Mouse (Mus musculus) lung, embryonic 14.5 days (tissue): ENCODE results near the gene Fbxo28. TPM values are rescaled to one million over a fixed set of nuclear protein-coding genes. Genes with fewer than 3 reads are reported as not detected.

Experiments used
- ATAC-seq: fragments of 200-750 bp; cut with Nextera tagmentation; 2 replicates; pipeline ENCODE4 v1.8.0; 2017; ENCODE audit warnings: mild to moderate bottlenecking, moderate TSS enrichment, moderate library complexity; ENCODE audit not compliant: insufficient read depth
- DNase-seq: peaks from one replicate; pipeline ENCODE4 v3.0.0-alpha.2; 2015
- H3K27ac ChIP-seq: fragments of 300-500 bp; sonication (generic); 2 replicates; pipeline ENCODE4 v1.5.1; 2014; ENCODE audit warnings: low read depth, mild to moderate bottlenecking, moderate library complexity
- H3K27me3 ChIP-seq: fragments of 300-500 bp; sonication (generic); 2 replicates; pipeline ENCODE4 v1.6.1; 2014; ENCODE audit warnings: low read length, control low read depth; ENCODE audit not compliant: insufficient read depth
- H3K36me3 ChIP-seq: fragments of 300-500 bp; sonication (generic); 2 replicates; pipeline ENCODE4 v1.6.1; 2014; ENCODE audit warnings: control low read depth; ENCODE audit not compliant: insufficient read depth
- H3K4me1 ChIP-seq: fragments of 300-500 bp; sonication (generic); 2 replicates; pipeline ENCODE4 v1.6.1; 2014; ENCODE audit warnings: antibody characterized with exemption, control low read depth; ENCODE audit not compliant: insufficient read depth
- H3K4me2 ChIP-seq: fragments of 300-500 bp; sonication (generic); 2 replicates; pipeline ENCODE4 v1.6.1; 2014; ENCODE audit warnings: mild to moderate bottlenecking
- H3K4me3 ChIP-seq: fragments of 300-500 bp; sonication (generic); 2 replicates; pipeline ENCODE4 v1.5.1; 2014; ENCODE audit warnings: low read depth, low read length
- H3K9ac ChIP-seq: fragments of 300-500 bp; sonication (generic); 2 replicates; pipeline ENCODE4 v1.6.1; 2014
- H3K9me3 ChIP-seq: fragments of 300-500 bp; sonication (generic); 2 replicates; pipeline ENCODE4 v1.6.1; 2016; ENCODE audit warnings: low read depth, low read length, control low read depth
- CTCF ChIP-seq: IDR thresholded peaks from 2 replicates; pipeline ENCODE4 v1.5.1; 2016; ENCODE audit warnings: antibody characterized with exemption, low read depth
- WGBS: fragments of 180-500 bp; shearing (Covaris S2); extraction: QIAGEN DNeasy Blood & Tissue Kit; methylation state at CpG from one replicate; pipeline ENCODE4 v1.1.7; 2014; 5-methylcytosine and 5-hydroxymethylcytosine counted together
- polyA plus RNA-seq: library from polyadenylated mRNA; unstranded; fragments of >200 nt; fragmentation: Nextera tagmentation; extraction: Ambion mirVana; gene quantifications from 2 replicates; pipeline ENCODE4 v1.2.1, GENCODE M21; 2014

Fbxo28 gene
- polyA plus RNA-seq, 1 experiment from 2014 or later = 23.1 TPM

DNA sequence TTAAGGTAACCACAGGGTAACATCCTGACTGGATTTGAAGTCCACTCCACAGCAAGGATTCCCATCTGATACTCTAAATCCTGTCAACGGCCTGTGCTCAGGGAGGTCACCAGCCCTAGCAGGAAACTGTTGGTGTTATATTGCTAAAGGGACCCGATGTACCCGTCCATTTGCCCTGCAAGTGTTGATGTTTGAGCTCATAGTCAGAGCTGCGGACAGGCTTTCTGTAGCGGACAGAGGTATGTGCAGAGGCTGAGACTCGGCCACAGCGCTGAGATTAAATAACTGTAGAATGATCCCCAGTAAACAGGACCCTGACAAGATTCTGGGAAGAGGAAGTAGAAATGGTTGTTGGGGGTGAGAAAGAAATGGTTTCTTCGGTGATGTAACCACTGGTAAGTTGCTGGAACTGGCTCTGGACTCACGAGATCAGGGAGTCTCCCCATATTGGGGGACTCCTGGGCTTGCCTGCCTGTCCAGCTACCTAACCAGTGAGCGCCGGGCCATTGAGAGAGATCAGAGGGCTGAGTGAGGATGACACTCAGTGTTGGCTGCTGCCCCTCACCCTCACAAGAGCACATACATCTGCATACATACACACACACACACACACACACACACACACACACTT lies 36.9 kb upstream of the Fbxo28 start:
- H3K4me3 ChIP-seq = no peak overlapping the region
- H3K4me1 ChIP-seq = no peaks in the 10 kb centered on the region
- no peak for ATAC-seq
- no peaks in the 10 kb centered on the region for H3K36me3 ChIP-seq
- H3K4me2 ChIP-seq = no peak overlapping the region
- no peak for DNase-seq
- no peak overlapping the region for H3K27ac ChIP-seq
- WGBS = 59% methylated on average over 11 of the region's 11 CpGs
- no peaks in the 10 kb centered on the region for H3K27me3 ChIP-seq
- no peak overlapping the region for H3K9ac ChIP-seq
- TF ChIP-seq CTCF = no peak
- no peaks in the 10 kb centered on the region for H3K9me3 ChIP-seq

- H3K27me3 ChIP-seq = no peaks in the 10 kb centered on the region
- WGBS = 79% methylated on average over 6 of the region's 6 CpGs
- H3K27ac ChIP-seq = no peak overlapping the region
- no peaks in the 10 kb centered on the region for H3K4me1 ChIP-seq
- TF ChIP-seq CTCF = no peak
- H3K4me3 ChIP-seq = no peak overlapping the region
- no peak overlapping the region for H3K4me2 ChIP-seq
- ATAC-seq (no peak), DNase-seq (no peak)
- no peaks in the 10 kb centered on the region for H3K36me3 ChIP-seq
- no peak overlapping the region for H3K9ac ChIP-seq
- no peaks in the 10 kb centered on the region for H3K9me3 ChIP-seq
Measured at GRCm38 (mm10) chr1:182377519-182377918, 36.1 kb upstream of the Fbxo28 start.

- no peak for DNase-seq
- Histone ChIP-seq H3K9me3 (no peaks in the 10 kb centered on the region), H3K9ac (no peak overlapping the region), H3K4me1 (no peaks in the 10 kb centered on the region), H3K36me3 (no peaks in the 10 kb centered on the region), H3K27me3 (no peaks in the 10 kb centered on the region), H3K4me3 (no peak overlapping the region), H3K4me2 (no peak overlapping the region), H3K27ac (no peak overlapping the region)
- ATAC-seq = no peak
- no peak for TF ChIP-seq CTCF
- 90% methylated on average over 7 of the region's 7 CpGs for WGBS
Measured at GRCm38 (mm10) chr1:182376826-182377225, 35.4 kb upstream of the Fbxo28 start.

DNA sequence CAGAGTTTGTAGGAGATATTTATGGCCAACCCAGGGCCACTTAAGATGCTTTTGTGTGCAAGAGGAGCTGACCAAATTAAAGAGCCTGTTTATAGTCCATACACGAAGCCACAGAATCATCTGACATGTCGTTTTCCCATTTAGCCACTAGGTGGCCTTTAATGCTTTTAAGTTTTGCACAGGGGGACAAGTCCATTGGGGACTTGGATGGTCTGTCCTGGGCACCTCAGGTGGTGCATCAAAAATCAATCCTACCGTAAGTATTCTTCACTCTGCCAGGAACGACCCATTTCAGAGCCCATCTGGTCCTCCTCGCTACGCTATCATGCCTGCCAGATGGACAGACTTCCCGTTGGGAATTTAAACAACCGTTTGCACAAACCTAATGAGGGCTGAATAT lies 34.8 kb upstream of the Fbxo28 start:
- TF ChIP-seq CTCF = peak; percentile 79
- H3K9ac ChIP-seq = no peak overlapping the region
- no peaks in the 10 kb centered on the region for H3K36me3 ChIP-seq
- no peaks in the 10 kb centered on the region for H3K4me1 ChIP-seq
- H3K4me2 ChIP-seq = no peak overlapping the region
- ATAC-seq (peak; percentile 38; the same call in 1 of the 2 replicates), DNase-seq (peak; percentile 91)
- H3K9me3 ChIP-seq = no peaks in the 10 kb centered on the region
- 24% methylated on average over 8 of the region's 8 CpGs for WGBS
- H3K4me3 ChIP-seq = no peak overlapping the region
- H3K27me3 ChIP-seq = no peaks in the 10 kb centered on the region
- no peak overlapping the region for H3K27ac ChIP-seq

DNA sequence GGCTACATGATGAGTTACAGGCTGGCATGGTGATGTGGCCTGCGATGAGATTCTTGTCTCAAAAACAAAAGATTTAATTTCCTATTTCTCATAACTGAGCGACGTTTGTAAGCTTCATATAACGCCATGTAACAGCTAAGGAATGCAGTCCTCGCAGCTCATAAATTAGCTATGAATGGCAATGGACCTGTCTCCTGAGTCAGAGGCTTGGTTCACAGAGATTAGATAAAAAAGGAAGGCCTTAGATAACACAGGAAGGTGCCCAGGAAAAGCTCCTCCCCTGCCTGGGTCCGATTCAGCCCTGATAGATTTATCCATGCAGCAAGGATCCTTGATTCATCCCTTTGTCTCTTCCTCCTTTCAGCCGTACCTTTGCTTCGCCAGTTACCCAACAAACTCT lies 30.5 kb upstream of the Fbxo28 start:
- no peaks in the 10 kb centered on the region for H3K9me3 ChIP-seq
- H3K9ac ChIP-seq = no peak overlapping the region
- no peak overlapping the region for H3K4me2 ChIP-seq
- peak; percentile 22 for DNase-seq
- WGBS = 42% methylated on average over 8 of the region's 8 CpGs
- H3K36me3 ChIP-seq = no peaks in the 10 kb centered on the region
- ATAC-seq = no peak
- no peak for TF ChIP-seq CTCF
- no peak overlapping the region for H3K4me3 ChIP-seq
- H3K27me3 ChIP-seq = no peaks in the 10 kb centered on the region
- H3K27ac ChIP-seq = no peak overlapping the region
- no peaks in the 10 kb centered on the region for H3K4me1 ChIP-seq

- ATAC-seq (no peak), DNase-seq (no peak)
- TF ChIP-seq CTCF = no peak
- Histone ChIP-seq H3K36me3 (no peaks in the 10 kb centered on the region), H3K4me1 (no peaks in the 10 kb centered on the region), H3K27me3 (no peaks in the 10 kb centered on the region), H3K4me2 (no peak overlapping the region), H3K27ac (no peak overlapping the region), H3K4me3 (no peak overlapping the region), H3K9ac (no peak overlapping the region), H3K9me3 (no peaks in the 10 kb centered on the region)
- WGBS = 64% methylated on average over 4 of the region's 4 CpGs
Measured at GRCm38 (mm10) chr1:182369435-182369834, 28.0 kb upstream of the Fbxo28 start.

- no peaks in the 10 kb centered on the region for H3K36me3 ChIP-seq
- no peak overlapping the region for H3K27ac ChIP-seq
- no peak for ATAC-seq
- H3K9ac ChIP-seq = no peak overlapping the region
- no peak overlapping the region for H3K4me3 ChIP-seq
- no peaks in the 10 kb centered on the region for H3K27me3 ChIP-seq
- no peaks in the 10 kb centered on the region for H3K4me1 ChIP-seq
- no peaks in the 10 kb centered on the region for H3K9me3 ChIP-seq
- 52% methylated on average over 8 of the region's 8 CpGs for WGBS
- no peak for DNase-seq
- TF ChIP-seq CTCF = no peak
- no peak overlapping the region for H3K4me2 ChIP-seq
Measured at GRCm38 (mm10) chr1:182368782-182369181, 27.4 kb upstream of the Fbxo28 start.
